Mouse (Mus musculus) stomach, embryonic 16.5 days (tissue): ENCODE results near the gene Josd2. TPM values are rescaled to one million over a fixed set of nuclear protein-coding genes. Genes with fewer than 3 reads are reported as not detected.
A peak's percentile ranks its signal among the peaks of the same experiment; 100 is the strongest.

Experiments used
- ATAC-seq: fragments of 200-750 bp; cut with Nextera tagmentation; 2 replicates; pipeline ENCODE4 v1.8.0; 2017; ENCODE audit warnings: moderate number of reproducible peaks, moderate TSS enrichment; ENCODE audit not compliant: insufficient read depth, low FRiP score
- H3K27ac ChIP-seq: fragments of 300-500 bp; sonication (generic); 2 replicates; pipeline ENCODE4 v1.5.1; 2014; ENCODE audit warnings: low read length
- H3K27me3 ChIP-seq: fragments of 300-500 bp; sonication (generic); 2 replicates; pipeline ENCODE4 v1.6.1; 2014; ENCODE audit warnings: low read length, control low read depth, mixed read lengths; ENCODE audit not compliant: control insufficient read depth, insufficient read depth
- H3K36me3 ChIP-seq: fragments of 300-500 bp; sonication (generic); 2 replicates; pipeline ENCODE4 v1.6.1; 2014; ENCODE audit warnings: low read length; ENCODE audit not compliant: control insufficient read depth, insufficient read depth
- H3K4me1 ChIP-seq: fragments of 300-500 bp; sonication (generic); 2 replicates; pipeline ENCODE4 v1.6.1; 2014; ENCODE audit warnings: low read length, control low read depth, mixed read lengths; ENCODE audit not compliant: control insufficient read depth, insufficient read depth
- H3K4me2 ChIP-seq: fragments of 300-500 bp; sonication (generic); 2 replicates; pipeline ENCODE4 v1.6.1; 2014; ENCODE audit warnings: low read depth, low read length, mixed read lengths
- H3K4me3 ChIP-seq: fragments of 300-500 bp; sonication (generic); replicated peaks from 2 replicates; pipeline ENCODE4 v1.5.1; 2014; ENCODE audit warnings: mild to moderate bottlenecking, low read length
- H3K9ac ChIP-seq: fragments of 300-500 bp; sonication (generic); 2 replicates; pipeline ENCODE4 v1.6.1; 2014; ENCODE audit warnings: low read length
- H3K9me3 ChIP-seq: fragments of 300-500 bp; sonication (generic); replicated peaks from 2 replicates; pipeline ENCODE4 v1.6.1; 2016; ENCODE audit warnings: low read length, control low read depth; ENCODE audit not compliant: control insufficient read depth
- WGBS: fragments of 180-500 bp; shearing (Covaris S2); extraction: QIAGEN DNeasy Blood & Tissue Kit; methylation state at CpG from one replicate; pipeline ENCODE4 v1.1.7; 2014; 5-methylcytosine and 5-hydroxymethylcytosine counted together
- polyA plus RNA-seq: library from polyadenylated mRNA; unstranded; fragments of >200 nt; fragmentation: Nextera tagmentation; extraction: Ambion mirVana; gene quantifications from 2 replicates; pipeline ENCODE4 v1.2.1, GENCODE M21; 2015

The Josd2 gene
- polyA plus RNA-seq: 88.0 and 102 TPM in 2 replicates

- H3K36me3 ChIP-seq: no peaks in the 10 kb centered on the region
- WGBS: under 1% methylated on average over 42 of the region's 42 CpGs
- H3K4me1 ChIP-seq: peaks cover 7% of the 10 kb centered on the region
- no peaks in the 10 kb centered on the region for H3K9me3 ChIP-seq
- H3K27ac ChIP-seq: peak within 1 kb of the TSS; percentile 61
- H3K4me2 ChIP-seq: peak within 1 kb of the TSS; percentile 86
- H3K9ac ChIP-seq: peak within 1 kb of the TSS; percentile 83
- peak within 1 kb of the TSS; percentile 72 for H3K4me3 ChIP-seq
- H3K27me3 ChIP-seq: peaks cover 25% of the 10 kb centered on the region
- ATAC-seq: peak; percentile 98
These were observed at the start of gene Josd2 for GRCm38 (mm10) chr7:44467811-44468411. TSS of gene Josd2 (plus strand) at chr7:44467980.

- peak overlapping the region; percentile 68; the same call in 1 of the 2 replicates for H3K4me2 ChIP-seq
- ATAC-seq: no peak
- no peaks in the 10 kb centered on the region for H3K9me3 ChIP-seq
- H3K27me3 ChIP-seq: peaks cover 38% of the 10 kb centered on the region
- H3K4me1 ChIP-seq: no peaks in the 10 kb centered on the region; the same call in 1 of the 2 replicates
- H3K27ac ChIP-seq: no peak overlapping the region
- no peak overlapping the region for H3K9ac ChIP-seq
- H3K36me3 ChIP-seq: no peaks in the 10 kb centered on the region
- H3K4me3 ChIP-seq: no peak overlapping the region; the same call in 1 of the 2 replicates
- 9% methylated on average over 8 of the region's 8 CpGs for WGBS
These were observed 40.1 kb upstream of the Josd2 start for GRCm38 (mm10) chr7:44427666-44428065.

GRCm38 (mm10) chr7:44428171-44428950 lies 39.4 kb upstream of the Josd2 start:
- Histone ChIP-seq H3K9me3 (no peaks in the 10 kb centered on the region), H3K27me3 (peaks cover 38% of the 10 kb centered on the region), H3K4me1 (no peaks in the 10 kb centered on the region; the same call in 1 of the 2 replicates), H3K4me3 (peak overlapping the region; percentile 52), H3K4me2 (peak overlapping the region; percentile 68), H3K36me3 (no peaks in the 10 kb centered on the region), H3K9ac (peak overlapping the region; percentile 63), H3K27ac (no peak overlapping the region)
- ATAC-seq: peak; percentile 11; the same call in 1 of the 2 replicates
- WGBS: 1% methylated on average over 16 of the region's 38 CpGs

- no peaks in the 10 kb centered on the region for H3K9me3 ChIP-seq
- H3K27me3 ChIP-seq: peaks cover 38% of the 10 kb centered on the region
- under 1% methylated on average over 58 of the region's 69 CpGs for WGBS
- no peak within 1 kb of the TSS for H3K27ac ChIP-seq
- ATAC-seq: peak; percentile 11; the same call in 1 of the 2 replicates
- no peaks in the 10 kb centered on the region for H3K36me3 ChIP-seq
- peak within 1 kb of the TSS; percentile 68 for H3K4me2 ChIP-seq
- H3K9ac ChIP-seq: peak within 1 kb of the TSS; percentile 63
- H3K4me3 ChIP-seq: peak within 1 kb of the TSS; percentile 52
- H3K4me1 ChIP-seq: no peaks in the 10 kb centered on the region; the same call in 1 of the 2 replicates
These were observed 38.7 kb upstream of the Josd2 start, which contains the start of gene Lrrc4b for GRCm38 (mm10) chr7:44428968-44429521. TSS of gene Lrrc4b (plus strand) at chr7:44429018.

- H3K27me3 ChIP-seq: peaks cover 38% of the 10 kb centered on the region
- ATAC-seq: no peak
- peak overlapping the region; percentile 68 for H3K4me2 ChIP-seq
- no peaks in the 10 kb centered on the region; the same call in 1 of the 2 replicates for H3K4me1 ChIP-seq
- H3K4me3 ChIP-seq: peak overlapping the region; percentile 52
- 2% methylated on average over 31 of the region's 32 CpGs for WGBS
- H3K36me3 ChIP-seq: no peaks in the 10 kb centered on the region
- no peaks in the 10 kb centered on the region for H3K9me3 ChIP-seq
- H3K9ac ChIP-seq: no peak overlapping the region; the same call in 1 of the 2 replicates
- H3K27ac ChIP-seq: no peak overlapping the region
These were observed 38.0 kb upstream of the Josd2 start for GRCm38 (mm10) chr7:44429534-44430488.

GRCm38 (mm10) chr7:44432550-44432949 lies 35.2 kb upstream of the Josd2 start:
- Histone ChIP-seq H3K4me1 (no peaks in the 10 kb centered on the region; the same call in 1 of the 2 replicates), H3K36me3 (no peaks in the 10 kb centered on the region), H3K9me3 (no peaks in the 10 kb centered on the region), H3K9ac (no peak overlapping the region), H3K27ac (no peak overlapping the region), H3K4me3 (no peak overlapping the region), H3K27me3 (peaks cover 37% of the 10 kb centered on the region), H3K4me2 (no peak overlapping the region)
- no peak for ATAC-seq
- 60% methylated on average over 6 of the region's 6 CpGs for WGBS

- Histone ChIP-seq H3K27me3 (peaks cover 33% of the 10 kb centered on the region), H3K36me3 (no peaks in the 10 kb centered on the region), H3K4me1 (no peaks in the 10 kb centered on the region), H3K9ac (no peak overlapping the region), H3K27ac (no peak overlapping the region), H3K4me3 (no peak overlapping the region), H3K9me3 (no peaks in the 10 kb centered on the region), H3K4me2 (no peak overlapping the region)
- 3% methylated on average over 7 of the region's 7 CpGs for WGBS
- peak; percentile 38; the same call in 1 of the 2 replicates for ATAC-seq
These were observed 34.4 kb upstream of the Josd2 start for GRCm38 (mm10) chr7:44433371-44433770.

GRCm38 (mm10) chr7:44434089-44434488 lies 33.7 kb upstream of the Josd2 start:
- 61% methylated on average over 9 of the region's 9 CpGs for WGBS
- Histone ChIP-seq H3K27ac (no peak overlapping the region), H3K4me1 (no peaks in the 10 kb centered on the region), H3K36me3 (no peaks in the 10 kb centered on the region), H3K9me3 (no peaks in the 10 kb centered on the region), H3K4me3 (no peak overlapping the region), H3K27me3 (peaks cover 29% of the 10 kb centered on the region), H3K9ac (no peak overlapping the region), H3K4me2 (no peak overlapping the region)
- no peak for ATAC-seq
